Mouse (Mus musculus) megakaryocyte, embryonic 14.5 days (primary cell): ENCODE results near the gene Tesmin.

Experiments
- FLI1 ChIP-seq: IDR thresholded peaks from 2 replicates; pipeline ENCODE4 v1.6.1; 2012; ENCODE audit warnings: low read length, inconsistent platforms, mixed read lengths
- GATA1 ChIP-seq: IDR thresholded peaks from 3 replicates; pipeline ENCODE4 v1.6.1; 2012; ENCODE audit warnings: mixed read lengths, low read length, inconsistent platforms, borderline replicate concordance

DNA sequence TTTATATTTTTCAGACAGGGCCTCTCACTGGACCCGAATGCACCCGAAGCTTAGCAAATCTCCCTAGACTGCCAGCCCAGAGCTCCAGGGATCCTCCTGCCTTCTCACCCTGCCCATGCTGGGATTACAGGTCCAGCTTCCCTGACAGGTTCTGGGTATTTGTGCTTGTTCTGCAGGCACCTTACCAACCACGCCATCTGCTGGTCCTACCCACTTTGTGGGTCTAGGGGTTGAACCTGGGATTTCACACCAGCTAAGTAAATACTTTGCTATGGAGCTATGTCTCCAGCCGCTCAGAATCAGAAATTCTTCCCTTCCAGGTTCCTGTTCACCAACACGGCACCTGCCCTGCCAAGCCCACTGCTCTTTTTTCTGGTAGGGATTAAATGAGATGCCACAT lies 49.3 kb downstream of the Tesmin start:
- TF ChIP-seq GATA1 (no peak), FLI1 (no peak)
